Mouse (Mus musculus): ENCODE data around the gene Camsap2. TPM values are rescaled to one million over a fixed set of nuclear protein-coding genes. Genes with fewer than 3 reads are reported as not detected.

Gene Camsap2
- polyA plus RNA-seq, 1 experiment from 2014 or later, result 5.9 TPM

DNA sequence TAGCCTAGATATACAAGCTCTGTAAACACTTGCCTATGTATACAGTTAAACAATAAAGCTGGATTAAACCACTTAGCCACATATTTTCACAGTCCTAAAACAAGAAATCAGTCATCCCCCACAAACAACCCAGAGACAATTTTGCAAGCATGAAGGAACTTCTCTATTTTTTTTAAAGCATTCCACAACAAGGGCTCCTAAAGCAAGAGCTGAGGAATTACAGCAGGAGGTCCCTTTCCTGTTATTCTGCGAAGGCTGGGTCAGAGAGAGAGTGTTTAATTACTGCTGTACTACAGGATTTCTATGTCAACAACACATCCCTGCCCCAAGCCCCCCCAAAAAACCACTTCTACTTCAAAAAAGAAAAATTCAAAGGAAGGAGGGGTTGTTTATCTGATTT lies 1.6 kb downstream of the Camsap2 start:
- Histone ChIP-seq H3K9ac (peak overlapping the region; percentile 95), H3K4me3 (peak overlapping the region; percentile 95), H3K36me3 (0 out of 2 replicates have a peak, but pooled peaks cover 4% of the 10 kb centered on the region), H3K4me1 (peaks cover 32% of the 10 kb centered on the region), H3K4me2 (peak overlapping the region; percentile 90), H3K9me3 (no peaks in the 10 kb centered on the region), H3K27me3 (replicated peaks) (peaks cover 6% of the 10 kb centered on the region; the same call in 1 of the 2 replicates), H3K27ac (replicated peaks) (no peak overlapping the region)
- WGBS, result 0% methylated on average over 1 of the region's 1 CpGs
- ATAC-seq (ENCODE audit: extremely low read depth, insufficient number of reproducible peaks, low FRiP score, low TSS enrichment), result no peak

DNA sequence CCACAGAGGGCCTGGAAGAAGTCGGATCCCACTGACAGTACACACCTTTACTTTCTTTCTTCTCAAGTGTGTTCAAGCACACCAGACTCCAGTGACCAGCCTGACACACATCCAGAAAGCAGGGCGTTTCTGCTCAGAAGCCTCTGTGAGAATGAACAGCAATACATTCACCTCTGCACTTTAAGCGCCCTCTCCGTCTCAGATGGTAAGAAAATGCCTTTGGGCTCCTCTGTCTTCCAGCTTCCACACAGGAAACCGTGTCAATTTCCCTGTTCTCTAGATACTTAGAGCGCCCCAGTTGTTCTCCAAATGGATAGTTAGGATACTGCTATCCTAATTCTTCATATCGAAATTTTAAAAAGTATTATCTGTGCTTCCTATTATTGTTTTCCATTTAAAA lies 2.2 kb downstream of the Camsap2 start:
- peaks cover 6% of the 10 kb centered on the region; the same call in 1 of the 2 replicates for H3K27me3 ChIP-seq (replicated peaks)
- H3K4me2 ChIP-seq, result peak overlapping the region; percentile 90
- ATAC-seq (ENCODE audit: extremely low read depth, insufficient number of reproducible peaks, low FRiP score, low TSS enrichment), result no peak
- peak overlapping the region; percentile 61; the same call in 1 of the 2 replicates for H3K27ac ChIP-seq (replicated peaks)
- 24% methylated on average over 7 of the region's 7 CpGs for WGBS
- peak overlapping the region; percentile 95 for H3K4me3 ChIP-seq
- H3K9ac ChIP-seq, result peak overlapping the region; percentile 72
- peaks cover 32% of the 10 kb centered on the region for H3K4me1 ChIP-seq
- H3K9me3 ChIP-seq, result no peaks in the 10 kb centered on the region
- H3K36me3 ChIP-seq, result 0 out of 2 replicates have a peak, but pooled peaks cover 4% of the 10 kb centered on the region

DNA sequence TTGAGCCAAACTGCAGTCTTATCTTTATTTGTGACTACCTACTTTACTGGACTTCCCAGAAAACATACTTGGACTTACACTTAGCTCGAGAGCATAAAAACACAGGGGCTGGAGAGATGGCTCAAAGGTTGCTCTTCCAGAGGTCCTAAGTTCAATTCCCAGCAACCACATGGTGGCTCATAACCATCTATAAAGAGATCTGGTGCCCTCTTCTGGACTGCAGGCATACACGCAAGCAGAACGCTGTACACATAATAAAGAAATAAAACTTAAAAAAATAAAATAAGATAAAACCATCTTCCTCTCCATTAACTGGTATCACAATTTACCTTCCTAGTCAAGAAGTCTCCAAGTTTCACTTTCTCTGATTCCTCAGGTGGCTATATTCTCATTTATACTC lies 5.4 kb downstream of the Camsap2 start:
- Histone ChIP-seq H3K9me3 (no peaks in the 10 kb centered on the region), H3K36me3 (0 out of 2 replicates have a peak, but pooled peaks cover 10% of the 10 kb centered on the region), H3K9ac (no peak overlapping the region), H3K4me3 (no peak overlapping the region), H3K4me2 (no peak overlapping the region), H3K4me1 (peaks cover 26% of the 10 kb centered on the region), H3K27ac (replicated peaks) (no peak overlapping the region), H3K27me3 (replicated peaks) (no peaks in the 10 kb centered on the region)
- no peak for ATAC-seq (ENCODE audit: extremely low read depth, insufficient number of reproducible peaks, low FRiP score, low TSS enrichment)
- 94% methylated on average over 3 of the region's 3 CpGs for WGBS

DNA sequence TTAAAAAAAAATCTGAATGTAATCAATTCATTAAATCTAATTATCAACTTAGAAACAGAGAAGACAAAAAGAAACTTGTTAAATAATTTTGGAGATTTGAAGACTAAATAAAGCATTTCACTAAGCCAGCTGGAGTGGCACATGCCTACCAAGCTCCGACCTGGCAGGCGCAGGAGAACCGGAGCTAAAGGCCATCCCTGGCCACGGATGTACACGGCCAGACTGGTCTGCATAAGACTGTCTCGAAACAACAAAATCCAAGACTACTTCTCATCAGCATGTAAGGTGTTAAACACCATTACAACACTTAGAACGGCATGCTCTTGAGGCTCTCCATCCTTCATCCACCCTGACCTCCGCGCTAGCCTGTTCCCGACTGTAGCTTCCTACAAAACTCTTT lies 11.2 kb downstream of the Camsap2 start:
- no peak for ATAC-seq (ENCODE audit: extremely low read depth, insufficient number of reproducible peaks, low FRiP score, low TSS enrichment)
- Histone ChIP-seq H3K9me3 (no peaks in the 10 kb centered on the region), H3K4me1 (peaks cover 9% of the 10 kb centered on the region), H3K9ac (no peak overlapping the region), H3K27me3 (replicated peaks) (no peaks in the 10 kb centered on the region), H3K27ac (replicated peaks) (no peak overlapping the region), H3K4me3 (no peak overlapping the region), H3K36me3 (peaks cover 10% of the 10 kb centered on the region; the same call in 1 of the 2 replicates), H3K4me2 (no peak overlapping the region)
- WGBS, result 85% methylated on average over 10 of the region's 10 CpGs

DNA sequence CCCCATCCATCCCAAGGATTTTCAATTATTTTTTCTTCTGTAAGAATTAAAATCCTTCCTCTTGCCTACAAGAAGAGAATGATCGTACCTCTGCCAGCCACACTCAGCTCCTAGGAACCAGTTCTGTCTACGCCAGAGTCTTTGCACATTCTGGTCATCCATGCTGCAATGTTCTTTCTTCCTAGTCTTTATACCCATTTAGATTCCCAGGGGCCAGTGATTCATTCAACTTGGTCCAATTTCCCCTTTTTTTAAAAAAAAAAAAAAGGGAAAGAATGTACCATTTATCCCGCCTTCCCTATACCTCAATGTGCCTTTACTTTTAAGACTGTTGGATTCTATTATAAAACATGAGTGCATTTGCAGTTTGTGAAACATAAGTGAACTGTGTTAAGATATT lies 12.4 kb downstream of the Camsap2 start:
- WGBS, result 91% methylated on average over 3 of the region's 3 CpGs
- H3K27ac ChIP-seq (replicated peaks), result no peak overlapping the region
- H3K9me3 ChIP-seq, result no peaks in the 10 kb centered on the region
- no peaks in the 10 kb centered on the region for H3K27me3 ChIP-seq (replicated peaks)
- ATAC-seq (ENCODE audit: extremely low read depth, insufficient number of reproducible peaks, low FRiP score, low TSS enrichment), result no peak
- H3K4me1 ChIP-seq, result peaks cover 14% of the 10 kb centered on the region
- H3K36me3 ChIP-seq, result peaks cover 10% of the 10 kb centered on the region; the same call in 1 of the 2 replicates
- H3K9ac ChIP-seq, result no peak overlapping the region
- H3K4me3 ChIP-seq, result no peak overlapping the region
- H3K4me2 ChIP-seq, result no peak overlapping the region

DNA sequence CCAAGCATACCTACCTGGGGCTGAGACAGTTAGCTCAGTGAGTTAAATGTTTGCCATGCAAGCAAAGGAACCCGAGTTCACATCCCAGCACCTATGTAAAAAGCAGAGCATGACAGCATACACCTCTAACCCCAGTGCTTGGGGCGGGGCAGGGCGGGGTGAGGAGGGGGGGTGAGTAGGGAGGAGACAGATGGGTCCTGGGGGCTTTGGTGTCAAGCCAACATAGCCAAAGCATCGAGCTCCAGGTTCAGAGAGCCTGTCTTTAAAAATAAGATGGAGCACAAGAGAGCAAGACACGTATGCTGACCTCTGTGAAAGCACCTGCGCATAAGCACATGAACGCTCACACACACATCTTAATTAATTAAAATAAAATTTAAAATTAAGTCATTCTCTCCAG lies 12.8 kb downstream of the Camsap2 start:
- no peak overlapping the region for H3K9ac ChIP-seq
- no peaks in the 10 kb centered on the region for H3K9me3 ChIP-seq
- H3K4me1 ChIP-seq, result peaks cover 14% of the 10 kb centered on the region
- ATAC-seq (ENCODE audit: extremely low read depth, insufficient number of reproducible peaks, low FRiP score, low TSS enrichment), result no peak
- 91% methylated on average over 7 of the region's 7 CpGs for WGBS
- no peaks in the 10 kb centered on the region for H3K27me3 ChIP-seq (replicated peaks)
- peaks cover 10% of the 10 kb centered on the region; the same call in 1 of the 2 replicates for H3K36me3 ChIP-seq
- no peak overlapping the region for H3K4me2 ChIP-seq
- H3K4me3 ChIP-seq, result no peak overlapping the region
- H3K27ac ChIP-seq (replicated peaks), result no peak overlapping the region

DNA sequence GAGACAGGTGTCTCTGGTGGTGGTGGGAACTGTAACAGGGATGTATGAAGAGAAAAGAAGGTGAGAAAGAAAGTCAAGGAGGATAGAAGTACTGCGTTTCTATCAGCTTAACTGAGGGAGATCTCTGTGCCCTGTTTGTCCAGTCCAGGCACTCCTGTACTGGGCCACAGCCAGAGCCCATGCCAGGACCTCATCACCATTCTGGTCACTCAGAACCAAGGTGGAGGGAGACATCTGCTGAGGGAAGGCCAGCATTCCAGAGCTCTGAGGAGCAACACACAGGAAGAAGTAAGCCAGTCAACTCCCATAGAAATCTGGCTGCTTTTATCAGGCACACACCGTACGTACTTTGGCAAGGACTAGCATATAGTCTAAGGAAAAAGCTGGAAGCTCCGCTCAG lies 14.1 kb downstream of the Camsap2 start:
- 74% methylated on average over 4 of the region's 4 CpGs for WGBS
- H3K27ac ChIP-seq (replicated peaks), result no peak overlapping the region
- no peaks in the 10 kb centered on the region for H3K27me3 ChIP-seq (replicated peaks)
- H3K36me3 ChIP-seq, result peaks cover 10% of the 10 kb centered on the region; the same call in 1 of the 2 replicates
- H3K4me2 ChIP-seq, result no peak overlapping the region
- peaks cover 20% of the 10 kb centered on the region for H3K4me1 ChIP-seq
- no peak for ATAC-seq (ENCODE audit: extremely low read depth, insufficient number of reproducible peaks, low FRiP score, low TSS enrichment)
- no peak overlapping the region for H3K9ac ChIP-seq
- H3K4me3 ChIP-seq, result no peak overlapping the region
- no peaks in the 10 kb centered on the region for H3K9me3 ChIP-seq

DNA sequence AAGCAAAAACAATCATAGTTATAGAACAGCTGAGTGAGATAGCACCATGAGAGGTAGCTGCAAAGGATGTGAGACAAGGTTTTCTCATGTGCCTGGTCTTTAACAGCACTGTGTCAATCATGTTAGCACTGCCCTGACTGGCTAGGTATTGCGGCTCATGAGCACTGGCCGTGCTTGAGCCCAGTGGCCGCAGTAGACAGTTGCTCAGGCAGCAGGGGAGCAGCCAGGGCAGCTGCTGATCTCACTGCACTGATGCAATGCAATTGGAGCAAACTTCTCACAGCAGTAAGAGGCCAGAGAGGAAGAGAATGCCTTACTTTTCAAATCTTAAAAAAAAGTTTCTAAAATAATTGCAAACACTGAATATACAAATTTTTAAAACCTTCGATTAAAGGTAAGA lies 16.5 kb downstream of the Camsap2 start:
- Histone ChIP-seq H3K4me3 (no peak overlapping the region), H3K4me1 (peaks cover 41% of the 10 kb centered on the region), H3K9me3 (no peaks in the 10 kb centered on the region), H3K36me3 (peaks cover 6% of the 10 kb centered on the region; the same call in 1 of the 2 replicates), H3K27ac (replicated peaks) (no peak overlapping the region), H3K9ac (no peak overlapping the region), H3K27me3 (replicated peaks) (no peaks in the 10 kb centered on the region), H3K4me2 (no peak overlapping the region)
- WGBS, result 60% methylated on average over 4 of the region's 4 CpGs
- ATAC-seq (ENCODE audit: extremely low read depth, insufficient number of reproducible peaks, low FRiP score, low TSS enrichment), result no peak

DNA sequence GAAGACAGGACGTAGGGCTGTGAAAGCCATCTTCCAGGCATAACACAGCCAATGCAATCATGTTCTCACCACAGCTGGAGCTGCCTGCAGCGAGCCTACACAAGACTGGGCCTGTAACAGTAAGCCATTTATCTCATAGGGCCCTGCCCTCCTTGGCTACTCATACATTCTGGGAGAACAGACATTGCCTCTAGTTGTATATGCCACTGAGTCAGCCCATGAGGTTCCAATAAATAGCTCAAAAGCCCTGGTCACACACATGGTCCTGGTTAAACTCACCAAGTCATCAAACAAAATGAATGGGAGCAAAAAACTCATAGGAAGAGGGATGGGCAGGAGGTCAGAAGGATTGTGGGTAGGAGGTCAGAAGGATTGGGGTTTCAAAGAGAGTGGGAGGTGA lies 17.3 kb downstream of the Camsap2 start:
- H3K27me3 ChIP-seq (replicated peaks), result no peaks in the 10 kb centered on the region
- peak overlapping the region; percentile 32; the same call in 1 of the 2 replicates for H3K27ac ChIP-seq (replicated peaks)
- H3K9me3 ChIP-seq, result no peaks in the 10 kb centered on the region
- H3K4me3 ChIP-seq, result no peak overlapping the region
- WGBS, result 72% methylated on average over 2 of the region's 2 CpGs
- H3K4me2 ChIP-seq, result no peak overlapping the region
- no peak overlapping the region for H3K9ac ChIP-seq
- no peak for ATAC-seq (ENCODE audit: extremely low read depth, insufficient number of reproducible peaks, low FRiP score, low TSS enrichment)
- H3K4me1 ChIP-seq, result peaks cover 41% of the 10 kb centered on the region
- peaks cover 13% of the 10 kb centered on the region for H3K36me3 ChIP-seq

DNA sequence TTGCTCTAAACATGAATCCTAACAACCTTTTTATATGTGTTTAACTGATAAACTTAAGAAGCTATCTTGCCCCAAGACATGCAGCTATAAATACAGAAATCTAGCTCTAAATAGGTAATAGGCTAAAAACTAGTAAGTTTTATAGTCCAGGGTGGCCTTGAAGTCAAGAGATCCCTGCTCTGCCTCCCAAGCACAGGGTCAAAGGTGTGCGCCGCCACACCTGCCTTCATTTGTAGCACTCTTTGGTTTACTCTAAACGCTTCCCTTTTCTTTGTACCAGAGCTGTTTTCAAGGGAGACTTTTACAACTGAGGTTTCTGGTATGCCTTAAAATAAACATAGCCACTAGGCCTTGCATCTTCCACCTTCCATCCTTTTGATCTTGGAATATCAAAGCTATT lies 18.3 kb downstream of the Camsap2 start:
- ATAC-seq (ENCODE audit: extremely low read depth, insufficient number of reproducible peaks, low FRiP score, low TSS enrichment), result no peak
- 87% methylated on average over 3 of the region's 3 CpGs for WGBS
- Histone ChIP-seq H3K4me2 (no peak overlapping the region), H3K27ac (replicated peaks) (no peak overlapping the region), H3K9me3 (no peaks in the 10 kb centered on the region), H3K27me3 (replicated peaks) (no peaks in the 10 kb centered on the region), H3K36me3 (peaks cover 21% of the 10 kb centered on the region), H3K4me1 (peaks cover 44% of the 10 kb centered on the region), H3K9ac (no peak overlapping the region), H3K4me3 (no peak overlapping the region)

DNA sequence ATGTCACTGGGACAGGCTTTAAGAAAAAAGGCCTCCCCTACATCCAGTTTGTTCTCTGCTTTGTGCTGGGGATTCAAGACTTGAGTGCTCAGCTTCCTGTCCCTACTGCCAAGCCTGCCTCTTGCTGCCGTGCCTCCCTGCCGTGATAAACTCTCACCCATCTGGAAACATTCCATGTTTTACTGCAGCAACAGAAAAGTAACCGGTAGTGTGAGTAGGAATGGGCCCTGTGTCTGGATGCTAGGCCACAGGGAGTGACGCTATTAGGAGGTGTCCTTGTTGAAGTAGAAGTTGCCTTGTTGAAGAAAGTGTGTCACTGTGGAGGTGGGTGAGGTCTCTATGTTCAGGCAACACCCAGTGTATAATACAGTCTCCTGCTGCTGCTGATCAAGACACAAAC lies 20.0 kb downstream of the Camsap2 start:
- H3K9ac ChIP-seq, result peak overlapping the region; percentile 62
- H3K27ac ChIP-seq (replicated peaks), result peak overlapping the region; percentile 85
- WGBS, result 4% methylated on average over 4 of the region's 4 CpGs
- H3K4me3 ChIP-seq, result 0 out of 2 replicates have a peak overlapping the region, but pooled peaks have one; percentile 0
- no peaks in the 10 kb centered on the region for H3K9me3 ChIP-seq
- H3K36me3 ChIP-seq, result peaks cover 21% of the 10 kb centered on the region
- H3K27me3 ChIP-seq (replicated peaks), result no peaks in the 10 kb centered on the region
- H3K4me2 ChIP-seq, result peak overlapping the region; percentile 49
- peaks cover 44% of the 10 kb centered on the region for H3K4me1 ChIP-seq
- ATAC-seq (ENCODE audit: extremely low read depth, insufficient number of reproducible peaks, low FRiP score, low TSS enrichment), result no peak; the same call in 1 of the 2 replicates

DNA sequence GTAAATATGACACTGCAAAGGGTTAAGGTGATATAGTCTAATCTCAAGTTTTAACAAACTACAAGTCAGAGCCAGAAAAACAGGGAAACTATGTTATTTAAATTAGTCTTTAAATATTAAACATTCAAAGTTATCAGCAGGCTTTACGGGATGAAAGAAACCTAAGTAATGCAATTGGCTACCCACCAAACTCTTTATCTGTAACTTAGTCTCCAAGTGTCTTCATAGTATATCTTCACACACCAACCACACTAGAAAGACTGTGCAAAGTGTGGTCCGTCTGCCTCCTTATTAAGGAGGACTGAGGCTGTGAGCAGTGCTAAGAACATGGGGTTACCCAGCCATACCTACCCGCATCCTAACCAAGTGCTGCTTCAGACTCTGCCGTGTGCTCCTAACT lies 23.6 kb downstream of the Camsap2 start:
- H3K4me1 ChIP-seq, result peaks cover 36% of the 10 kb centered on the region
- H3K4me3 ChIP-seq, result no peak overlapping the region
- ATAC-seq (ENCODE audit: extremely low read depth, insufficient number of reproducible peaks, low FRiP score, low TSS enrichment), result no peak
- H3K36me3 ChIP-seq, result peaks cover 24% of the 10 kb centered on the region
- H3K9ac ChIP-seq, result no peak overlapping the region
- H3K9me3 ChIP-seq, result no peaks in the 10 kb centered on the region
- H3K27ac ChIP-seq (replicated peaks), result no peak overlapping the region
- no peaks in the 10 kb centered on the region for H3K27me3 ChIP-seq (replicated peaks)
- WGBS, result 80% methylated on average over 4 of the region's 4 CpGs
- no peak overlapping the region for H3K4me2 ChIP-seq
